Mouse (Mus musculus): ENCODE data around the gene Nfasc.

DNA sequence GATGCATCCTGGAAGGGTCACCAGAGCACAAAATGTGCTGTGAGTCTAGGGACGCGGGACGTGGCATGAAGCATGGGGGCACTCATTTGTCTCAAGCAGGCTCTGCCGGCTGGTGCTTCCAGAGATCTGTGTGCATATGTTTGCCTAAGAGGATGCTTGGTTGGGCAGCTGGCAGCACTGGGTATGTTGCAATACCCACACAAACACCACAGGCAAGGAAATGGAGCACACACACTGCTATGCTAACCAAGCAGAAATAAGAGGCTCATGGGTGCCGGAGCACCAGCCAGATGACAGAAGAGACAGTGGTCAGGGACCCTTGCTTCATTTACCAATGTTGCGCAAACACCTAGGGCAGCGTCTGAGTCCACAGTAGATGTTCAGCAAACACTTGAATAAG, 25.8 kb upstream of the Nfasc start:
- TF ChIP-seq CTCF (IDR thresholded peaks at IDR 0.05; ENCODE audit: control insufficient read depth, insufficient read depth, low read length): no peak
- no peak for TF ChIP-seq POLR2A (IDR thresholded peaks at IDR 0.05; ENCODE audit: borderline replicate concordance, control insufficient read depth, low read depth, low read length)
